Mouse (Mus musculus): ENCODE data around the gene Zfp37.
"Not testable (repeated sequence)": the region's sequence is repeated elsewhere in the genome, so short reads cannot be mapped to it uniquely, and the experiment has no call there.

Zfp37 gene

GRCm38 (mm10) chr4:62210035-62210434 is 20.8 kb downstream of the Zfp37 start:
- no peak for DNase-seq (ENCODE audit: low read depth, low spot score)

GRCm38 (mm10) chr4:62208696-62209380 is 22.0 kb downstream of the Zfp37 start:
- no peak for DNase-seq (ENCODE audit: low read depth, low spot score)

- DNase-seq (ENCODE audit: low read depth, low spot score), result peak; percentile 71
Observed at GRCm38 (mm10) chr4:62207851-62208695, 22.8 kb downstream of the Zfp37 start.

GRCm38 (mm10) chr4:62199923-62200529 is 30.8 kb downstream of the Zfp37 start:
- DNase-seq (ENCODE audit: low read depth, low spot score), result no peak

- no peak for DNase-seq (ENCODE audit: low read depth, low spot score)
Observed at GRCm38 (mm10) chr4:62188778-62189177, 42.1 kb downstream of the Zfp37 start.

GRCm38 (mm10) chr4:62177282-62177681 is 53.6 kb downstream of the Zfp37 start:
- no peak for DNase-seq (ENCODE audit: low read depth, low spot score)

- DNase-seq (ENCODE audit: low read depth, low spot score), result no peak
Observed at GRCm38 (mm10) chr4:62174471-62174870, 56.4 kb downstream of the Zfp37 start.

- not testable (repeated sequence) for DNase-seq (ENCODE audit: low read depth, low spot score)
Observed at GRCm38 (mm10) chr4:62167636-62168035, 63.2 kb downstream of the Zfp37 start.

- DNase-seq (ENCODE audit: low read depth, low spot score), result no peak
Observed at GRCm38 (mm10) chr4:62158401-62158800, 72.4 kb downstream of the Zfp37 start.

- no peak for DNase-seq (ENCODE audit: low read depth, low spot score)
Observed at GRCm38 (mm10) chr4:62150811-62151210, 80.0 kb downstream of the Zfp37 start, which contains the start of gene Mup21. TSS of gene Mup21 (minus strand) at chr4:62150863.

Measured in retina, adult 2 months (tissue).